Mouse (Mus musculus): ENCODE results near the gene Wee2. TPM values are rescaled to one million over a fixed set of nuclear protein-coding genes. Genes with fewer than 3 reads are reported as not detected.

Gene Wee2
- not detected in 2 replicates for polyA plus RNA-seq (2021; fragmentation: Nextera tagmentation)
- long read RNA-seq, experiment 1: 0 reads
- long read RNA-seq, experiment 2, partial matches to known transcripts: 0 of 2 reads
- long read RNA-seq, experiment 2, other reads (novel, unspliced or antisense): 2 of 2 reads

DNA sequence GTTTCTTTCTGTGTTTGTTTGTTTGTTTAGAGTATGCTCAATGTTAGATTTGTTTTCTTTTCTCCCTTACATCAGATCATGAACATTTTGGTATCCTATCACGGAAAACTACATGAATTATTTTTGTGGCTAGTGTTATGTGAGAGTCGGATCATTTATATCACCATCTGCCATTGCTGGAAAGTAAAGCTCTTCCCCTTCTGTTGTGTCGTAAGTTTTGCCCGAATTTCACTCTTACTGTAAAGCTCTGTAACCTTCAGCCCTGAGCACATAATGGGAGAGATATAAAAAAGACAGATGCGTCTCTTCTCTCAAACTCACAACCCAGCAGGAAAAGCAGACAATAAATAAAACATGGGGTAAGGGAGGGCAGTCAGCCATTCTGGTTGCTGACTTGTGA lies at the start of gene Wee2:
TSS of gene Wee2 (plus strand) at position 153 of the 400 bp plus-strand sequence.

DNA sequence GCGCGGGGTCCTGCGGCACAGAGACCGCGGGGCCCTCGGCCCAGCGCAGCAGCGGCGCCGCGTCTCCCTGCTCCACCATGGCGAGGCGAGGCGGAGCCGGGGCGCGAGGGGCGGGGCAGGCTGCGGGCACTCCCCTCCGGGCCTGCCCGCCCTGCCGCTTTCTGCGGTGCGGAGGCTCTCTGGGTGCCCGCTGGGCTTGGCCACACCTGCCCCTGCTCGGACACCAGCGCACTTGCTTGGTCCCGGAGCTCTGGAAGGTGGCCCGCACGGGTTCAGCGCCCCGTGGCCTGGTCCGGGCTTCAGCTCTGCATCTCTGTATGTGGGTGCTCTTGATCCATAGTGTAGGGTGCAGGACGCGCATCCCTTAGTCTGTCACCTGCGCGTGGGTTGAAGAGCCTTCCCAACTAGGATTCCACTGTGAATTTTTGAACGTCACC lies 2.8 kb upstream of the Wee2 start, which contains the start of gene E330009J07Rik:
TSS of gene E330009J07Rik (minus strand) at position 89 of the 437 bp plus-strand sequence.

DNA sequence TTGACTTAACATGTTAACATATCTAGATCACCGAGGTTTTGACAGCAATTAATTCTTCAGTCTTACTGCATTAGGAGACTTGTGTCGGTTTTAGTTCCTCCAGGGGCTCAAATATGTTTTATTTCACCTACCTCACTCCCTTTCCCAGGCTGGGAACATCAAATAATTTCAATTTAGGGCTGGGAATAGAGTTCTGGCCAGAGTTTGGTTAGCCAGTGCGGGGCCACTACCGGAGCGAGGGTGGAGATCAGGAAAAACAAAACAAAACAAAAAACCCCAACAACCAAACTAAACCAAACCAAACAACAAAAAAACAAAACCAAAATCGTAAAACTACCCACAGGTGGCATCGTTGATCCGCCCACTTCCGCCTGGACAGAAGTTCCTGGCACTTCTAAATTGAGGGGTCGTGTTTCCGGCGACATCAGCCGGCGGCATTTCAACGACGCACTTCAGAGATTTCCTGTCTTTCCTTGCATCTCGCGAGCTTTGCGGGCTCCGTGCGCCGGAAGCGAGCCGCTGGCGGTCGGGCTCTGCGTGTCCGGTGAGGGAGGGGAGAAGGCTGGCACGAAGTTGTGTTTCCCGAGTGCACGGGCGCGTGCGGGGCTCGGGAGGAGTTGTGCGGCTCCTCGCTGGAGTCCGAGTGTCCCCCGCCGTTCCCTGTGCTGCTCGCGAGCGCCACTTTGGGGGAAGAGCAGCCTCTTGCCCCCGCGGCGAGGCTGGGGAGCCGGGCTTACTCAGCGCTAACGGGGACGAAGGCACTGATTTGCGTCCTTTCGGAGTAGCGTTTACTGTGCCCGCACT lies 32.2 kb downstream of the Wee2 start, which contains the start of gene Ssbp1:
TSS of gene Ssbp1 (plus strand) at position 437 of the 804 bp plus-strand sequence.

DNA sequence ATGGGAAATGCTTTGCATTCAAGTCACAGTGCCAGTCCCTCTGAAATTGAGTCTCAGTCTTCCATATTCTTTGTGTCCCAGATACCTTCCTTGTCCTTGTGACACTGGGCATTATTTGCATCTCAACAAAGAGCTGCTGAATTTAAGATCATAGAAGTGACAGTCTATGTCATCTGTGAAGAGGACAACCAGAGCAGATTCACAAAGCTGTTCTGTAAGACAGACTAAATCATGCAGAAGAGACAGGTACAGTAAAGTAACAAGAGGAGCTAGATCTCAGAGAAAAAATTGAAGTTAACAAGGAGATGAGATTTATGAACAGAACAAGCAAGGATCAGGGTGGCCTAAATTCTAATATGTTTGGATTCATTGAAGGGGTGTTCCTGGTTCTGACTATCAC lies 52.0 kb downstream of the Wee2 start, which contains the start of gene Tas2r137:
TSS of gene Tas2r137 (plus strand) at position 301 of the 400 bp plus-strand sequence.

DNA sequence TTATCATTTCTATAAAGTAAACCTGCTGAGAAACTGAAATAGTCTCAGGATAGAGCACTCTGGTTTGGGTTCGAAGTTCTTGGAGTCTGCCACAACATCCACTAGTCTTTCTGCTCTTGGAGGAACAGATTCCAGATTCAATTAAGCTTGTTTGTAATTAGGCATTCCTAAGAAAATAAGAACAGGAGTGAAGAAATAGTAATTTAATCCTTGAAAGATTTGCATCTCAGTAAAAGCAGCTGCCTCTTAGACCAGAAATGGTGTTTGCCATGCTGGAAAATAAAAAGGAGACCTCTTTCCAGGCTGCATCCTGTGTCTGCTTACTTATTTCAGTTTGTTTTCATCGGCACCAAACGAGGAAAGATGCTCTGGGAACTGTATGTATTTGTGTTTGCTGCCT lies 54.3 kb downstream of the Wee2 start, which contains the start of gene Tas2r108:
TSS of gene Tas2r108 (plus strand) at position 301 of the 400 bp plus-strand sequence.

Other genes starting within 250 kb of the Wee2 start
- 37.3 and 37.7 TPM in 2 replicates for gene Agk, start 113.9 kb upstream of the Wee2 start, polyA plus RNA-seq (2021; fragmentation: Nextera tagmentation)
- gene E330009J07Rik, start 3.0 kb upstream of the Wee2 start, polyA plus RNA-seq (2021; fragmentation: Nextera tagmentation): 5.4 and 5.9 TPM in 2 replicates
- 50.0 and 64.3 TPM in 2 replicates for gene Ssbp1, start 32.3 kb downstream of the Wee2 start, polyA plus RNA-seq (2021; fragmentation: Nextera tagmentation)
- gene Tas2r137, start 52.1 kb downstream of the Wee2 start, polyA plus RNA-seq (2021; fragmentation: Nextera tagmentation): not detected in 2 replicates
- not detected in 2 replicates for gene Tas2r108, start 54.4 kb downstream of the Wee2 start, polyA plus RNA-seq (2021; fragmentation: Nextera tagmentation)
- not detected in 2 replicates for gene Prss37, start 80.4 kb downstream of the Wee2 start, polyA plus RNA-seq (2021; fragmentation: Nextera tagmentation)
- 0.15 TPM in 1 of 2 replicates, not detected in the other for gene Olfr461, start 116.0 kb downstream of the Wee2 start, polyA plus RNA-seq (2021; fragmentation: Nextera tagmentation)
- not detected in 2 replicates for gene Olfr460, start 130.4 kb downstream of the Wee2 start, polyA plus RNA-seq (2021; fragmentation: Nextera tagmentation)
- gene Clec5a, start 146.7 kb downstream of the Wee2 start, polyA plus RNA-seq (2021; fragmentation: Nextera tagmentation): 6.5 and 8.1 TPM in 2 replicates
- gene Tas2r138, start 174.2 kb downstream of the Wee2 start, polyA plus RNA-seq (2021; fragmentation: Nextera tagmentation): not detected in 2 replicates
- not detected in 2 replicates for gene Mgam, start 189.7 kb downstream of the Wee2 start, polyA plus RNA-seq (2021; fragmentation: Nextera tagmentation)